Mouse (Mus musculus) bone marrow macrophage, adult 2 months (primary cell): Measurements from ENCODE around the gene Gm10053.

ENCODE experiments used
- CTCF ChIP-seq: IDR thresholded peaks from 2 replicates; pipeline ENCODE4 v1.5.1; 2012; ENCODE audit warnings: low read depth, mild to moderate bottlenecking, low read length, moderate library complexity
- POLR2A ChIP-seq: IDR thresholded peaks from 2 replicates; pipeline ENCODE4 v1.6.1; 2012; ENCODE audit warnings: mild to moderate bottlenecking, low read depth, low read length, borderline replicate concordance

- TF ChIP-seq CTCF = no peak
- no peak for TF ChIP-seq POLR2A
These were observed 45.4 kb downstream of the Gm10053 start for GRCm38 (mm10) chr19:24920866-24921265.
